Mouse (Mus musculus) liver, embryonic 13.5 days (tissue): ENCODE results near the gene Arntl. TPM values are rescaled to one million over a fixed set of nuclear protein-coding genes. Genes with fewer than 3 reads are reported as not detected.
A peak's percentile ranks its signal among the peaks of the same experiment; 100 is the strongest.

Source experiments
- ATAC-seq: fragments of 200-750 bp; cut with Nextera tagmentation; 2 replicates; pipeline ENCODE4 v1.8.0; 2017; ENCODE audit warnings: low read depth, mild to moderate bottlenecking, moderate number of reproducible peaks, moderate library complexity
- DNase-seq: peaks from one replicate; pipeline ENCODE4 v3.0.0; 2022
- H3K27ac ChIP-seq: fragments of 300-500 bp; sonication (generic); 2 replicates; pipeline ENCODE4 v1.5.1; 2015; ENCODE audit warnings: moderate library complexity, mild to moderate bottlenecking, inconsistent platforms
- H3K27me3 ChIP-seq: fragments of 300-500 bp; sonication (generic); 2 replicates; pipeline ENCODE4 v1.6.1; 2015; ENCODE audit warnings: mild to moderate bottlenecking, inconsistent platforms
- H3K36me3 ChIP-seq: fragments of 300-500 bp; sonication (generic); 2 replicates; pipeline ENCODE4 v1.6.1; 2015; ENCODE audit warnings: mild to moderate bottlenecking, inconsistent platforms
- H3K4me1 ChIP-seq: fragments of 300-500 bp; sonication (generic); replicated peaks from 2 replicates; pipeline ENCODE4 v1.6.1; 2015; ENCODE audit warnings: inconsistent platforms
- H3K4me2 ChIP-seq: fragments of 300-500 bp; sonication (generic); 2 replicates; pipeline ENCODE4 v1.6.1; 2015; ENCODE audit warnings: inconsistent platforms, mild to moderate bottlenecking, moderate library complexity
- H3K4me3 ChIP-seq: fragments of 300-500 bp; sonication (generic); replicated peaks from 2 replicates; pipeline ENCODE4 v1.5.1; 2015; ENCODE audit warnings: mild to moderate bottlenecking, inconsistent platforms
- H3K9ac ChIP-seq: fragments of 300-500 bp; sonication (generic); 2 replicates; pipeline ENCODE4 v1.6.1; 2015; ENCODE audit warnings: mild to moderate bottlenecking, inconsistent platforms
- H3K9me3 ChIP-seq: fragments of 300-500 bp; sonication (generic); replicated peaks from 2 replicates; pipeline ENCODE4 v1.6.1; 2016; ENCODE audit warnings: inconsistent platforms
- WGBS: fragments of 180-500 bp; shearing (Covaris S2); methylation state at CpG from one replicate; pipeline ENCODE4 v1.1.7; 2015; ENCODE audit not compliant: insufficient replicate concordance; 5-methylcytosine and 5-hydroxymethylcytosine counted together
- polyA plus RNA-seq: library from polyadenylated mRNA; unstranded; fragments of >200 nt; fragmentation: Nextera tagmentation; extraction: Ambion mirVana; gene quantifications from 2 replicates; pipeline ENCODE4 v1.2.1, GENCODE M21; 2015

The Arntl gene
- polyA plus RNA-seq, 1 experiment from 2014 or later: 4.6 TPM

DNA sequence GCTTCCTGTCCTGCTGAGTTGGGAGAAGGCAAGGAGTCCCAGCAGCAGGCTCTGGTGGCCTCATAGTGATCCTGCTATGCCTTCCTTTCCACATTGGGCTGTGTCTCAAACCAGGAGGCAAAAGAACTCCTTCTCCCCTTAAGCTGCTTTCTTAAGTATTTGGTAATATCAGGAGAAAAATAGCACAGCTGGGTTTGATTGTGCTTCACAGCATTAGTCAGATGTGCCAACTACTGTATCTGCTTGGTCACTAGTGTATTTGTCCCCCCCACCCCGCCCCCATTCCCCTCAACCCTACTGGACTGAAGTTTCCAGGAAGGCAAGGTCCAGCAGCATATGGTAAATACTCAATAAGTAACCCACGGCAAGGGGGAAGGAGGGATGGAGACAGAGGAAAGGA, 19.2 kb upstream of the Arntl start:
- Histone ChIP-seq H3K4me2 (no peak overlapping the region), H3K27ac (no peak overlapping the region), H3K9me3 (no peaks in the 10 kb centered on the region), H3K36me3 (no peaks in the 10 kb centered on the region), H3K4me3 (no peak overlapping the region), H3K27me3 (no peaks in the 10 kb centered on the region), H3K4me1 (no peaks in the 10 kb centered on the region), H3K9ac (no peak overlapping the region)
- DNase-seq (no peak), ATAC-seq (no peak)
- 28% methylated on average over 2 of the region's 2 CpGs for WGBS

DNA sequence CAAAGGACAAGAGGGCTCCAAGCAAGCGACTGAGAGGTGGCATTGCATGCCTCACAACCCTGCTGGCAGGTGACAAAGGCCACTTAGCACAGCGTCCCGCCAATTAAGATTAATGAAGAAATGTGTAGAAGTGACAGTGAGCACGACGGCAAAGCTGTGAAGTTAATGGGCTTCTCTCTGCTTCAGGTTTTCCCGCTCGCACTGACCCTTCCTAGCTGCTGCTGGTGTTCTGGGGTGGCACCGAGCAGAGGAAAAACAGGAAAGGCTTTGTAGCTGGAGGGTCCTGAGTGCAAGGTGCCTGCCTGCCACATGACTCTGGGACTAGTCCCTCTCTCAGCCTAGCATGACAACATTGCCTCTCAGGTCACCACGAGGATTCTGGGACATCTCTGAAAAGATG, 18.7 kb upstream of the Arntl start:
- DNase-seq (no peak), ATAC-seq (no peak)
- Histone ChIP-seq H3K27me3 (no peaks in the 10 kb centered on the region), H3K4me2 (no peak overlapping the region), H3K4me1 (no peaks in the 10 kb centered on the region), H3K9me3 (no peaks in the 10 kb centered on the region), H3K27ac (no peak overlapping the region), H3K36me3 (no peaks in the 10 kb centered on the region), H3K4me3 (no peak overlapping the region), H3K9ac (no peak overlapping the region)
- WGBS: 50% methylated on average over 9 of the region's 9 CpGs

DNA sequence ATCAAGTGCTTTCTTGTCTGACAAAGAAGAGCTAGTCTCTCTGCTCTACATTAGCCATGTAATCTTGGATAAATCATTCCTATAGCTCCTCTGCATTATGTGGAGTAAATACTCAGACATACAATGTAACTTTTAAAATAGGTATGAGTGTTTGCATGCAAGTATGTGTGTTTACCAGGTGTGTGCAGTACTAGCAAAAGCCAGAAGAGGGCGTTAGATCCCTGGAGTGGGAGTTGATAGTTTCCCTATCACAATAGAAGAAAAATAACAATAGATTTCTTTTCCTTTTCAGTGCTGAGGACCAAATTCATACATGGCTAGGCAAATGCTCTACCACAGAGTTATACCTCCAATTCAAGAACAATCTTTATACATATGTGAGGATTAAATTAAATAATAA, 15.5 kb upstream of the Arntl start:
- H3K4me3 ChIP-seq: no peak overlapping the region
- H3K4me1 ChIP-seq: no peaks in the 10 kb centered on the region
- H3K9ac ChIP-seq: no peak overlapping the region
- WGBS: 28% methylated on average over 1 of the region's 1 CpGs
- H3K27me3 ChIP-seq: 0 out of 2 replicates have a peak, but pooled peaks cover 2% of the 10 kb centered on the region
- H3K4me2 ChIP-seq: no peak overlapping the region
- H3K27ac ChIP-seq: no peak overlapping the region
- no peaks in the 10 kb centered on the region for H3K36me3 ChIP-seq
- H3K9me3 ChIP-seq: no peaks in the 10 kb centered on the region
- no peak for DNase-seq
- ATAC-seq: no peak

GRCm38 (mm10) chr7:113192714-113193365, 14.4 kb upstream of the Arntl start:
- no peak overlapping the region for H3K27ac ChIP-seq
- no peak overlapping the region for H3K4me2 ChIP-seq
- no peaks in the 10 kb centered on the region for H3K36me3 ChIP-seq
- no peaks in the 10 kb centered on the region for H3K9me3 ChIP-seq
- ATAC-seq: no peak
- no peaks in the 10 kb centered on the region; the same call in 1 of the 2 replicates for H3K4me1 ChIP-seq
- 34% methylated on average over 8 of the region's 8 CpGs for WGBS
- DNase-seq: no peak
- H3K9ac ChIP-seq: no peak overlapping the region
- H3K4me3 ChIP-seq: no peak overlapping the region
- 0 out of 2 replicates have a peak, but pooled peaks cover 2% of the 10 kb centered on the region for H3K27me3 ChIP-seq

GRCm38 (mm10) chr7:113193872-113194271, 13.4 kb upstream of the Arntl start:
- H3K4me2 ChIP-seq: no peak overlapping the region
- no peak overlapping the region for H3K9ac ChIP-seq
- ATAC-seq (no peak), DNase-seq (no peak)
- no peak overlapping the region for H3K4me3 ChIP-seq
- H3K27me3 ChIP-seq: 0 out of 2 replicates have a peak, but pooled peaks cover 2% of the 10 kb centered on the region
- no peaks in the 10 kb centered on the region; the same call in 1 of the 2 replicates for H3K4me1 ChIP-seq
- no peaks in the 10 kb centered on the region for H3K36me3 ChIP-seq
- H3K27ac ChIP-seq: no peak overlapping the region
- no peaks in the 10 kb centered on the region for H3K9me3 ChIP-seq

DNA sequence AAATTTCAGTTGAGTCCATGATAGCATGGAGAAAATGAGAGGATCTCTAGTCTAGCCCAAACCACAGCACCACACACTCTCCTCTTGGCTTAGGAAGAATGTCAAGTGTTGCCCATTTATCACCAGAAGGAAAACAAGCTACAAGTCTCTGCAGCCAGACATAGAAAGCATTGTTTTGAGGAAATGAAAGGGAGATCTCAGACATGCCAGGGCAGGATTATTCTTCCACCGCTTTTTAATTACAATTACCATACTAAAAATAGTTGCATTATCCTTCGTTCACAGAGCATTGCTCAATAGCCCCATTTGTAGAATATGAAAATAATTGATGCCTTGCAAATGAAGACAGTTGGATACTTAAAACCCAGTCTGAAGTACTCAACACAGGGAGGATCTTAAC, 12.0 kb upstream of the Arntl start:
- Histone ChIP-seq H3K4me2 (no peak overlapping the region), H3K9ac (no peak overlapping the region), H3K9me3 (no peaks in the 10 kb centered on the region), H3K4me1 (no peaks in the 10 kb centered on the region; the same call in 1 of the 2 replicates), H3K4me3 (no peak overlapping the region), H3K27me3 (0 out of 2 replicates have a peak, but pooled peaks cover 2% of the 10 kb centered on the region), H3K36me3 (no peaks in the 10 kb centered on the region), H3K27ac (no peak overlapping the region)
- DNase-seq: no peak
- 55% methylated on average over 2 of the region's 2 CpGs for WGBS
- ATAC-seq: no peak

GRCm38 (mm10) chr7:113196171-113196570, 11.1 kb upstream of the Arntl start:
- 59% methylated on average over 3 of the region's 3 CpGs for WGBS
- DNase-seq: no peak

DNA sequence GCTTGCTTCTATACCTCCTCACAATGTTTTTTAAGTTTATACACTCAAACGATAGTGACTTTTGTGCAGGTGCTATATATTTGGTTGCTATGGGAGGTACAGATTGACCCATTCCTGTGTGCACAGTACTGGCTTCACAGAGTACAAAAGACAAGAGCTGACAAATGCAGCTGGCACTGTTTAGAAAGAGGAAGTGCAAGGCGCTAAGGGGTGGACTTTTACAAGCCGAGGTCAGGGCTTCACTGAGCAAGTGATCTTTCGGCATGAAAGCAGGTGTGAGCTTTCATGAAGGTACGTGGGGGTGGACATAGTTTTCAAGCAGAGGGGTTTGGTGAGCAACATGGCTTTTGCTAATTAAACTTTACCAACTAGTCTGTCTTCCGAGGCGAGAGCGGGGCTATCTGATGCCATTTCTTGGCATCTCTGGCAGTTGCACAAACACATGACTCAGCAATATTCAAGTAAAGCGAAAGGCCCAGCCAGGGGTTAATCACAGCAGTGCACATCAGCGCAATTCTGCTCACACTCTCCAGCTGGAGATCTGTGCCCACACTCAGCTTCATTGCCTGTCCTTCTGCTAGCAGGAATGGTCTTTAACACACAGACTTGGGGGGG, 10.0 kb upstream of the Arntl start:
- H3K4me2 ChIP-seq: 0 out of 2 replicates have a peak overlapping the region, but pooled peaks have one; percentile 3
- no peaks in the 10 kb centered on the region; the same call in 1 of the 2 replicates for H3K4me1 ChIP-seq
- no peak overlapping the region for H3K9ac ChIP-seq
- H3K36me3 ChIP-seq: no peaks in the 10 kb centered on the region
- H3K27me3 ChIP-seq: peaks cover 7% of the 10 kb centered on the region
- H3K27ac ChIP-seq: no peak overlapping the region
- H3K4me3 ChIP-seq: no peak overlapping the region
- DNase-seq (no peak), ATAC-seq (no peak; the same call in 1 of the 2 replicates)
- 16% methylated on average over 10 of the region's 10 CpGs for WGBS
- H3K9me3 ChIP-seq: no peaks in the 10 kb centered on the region

More at GRCm38 (mm10) chr7:113196171-113196570, 11.1 kb upstream of the Arntl start:
- no peak for ATAC-seq
- Histone ChIP-seq H3K4me1 (no peaks in the 10 kb centered on the region; the same call in 1 of the 2 replicates), H3K9ac (no peak overlapping the region), H3K36me3 (no peaks in the 10 kb centered on the region), H3K4me2 (no peak overlapping the region), H3K4me3 (no peak overlapping the region), H3K27ac (no peak overlapping the region), H3K27me3 (0 out of 2 replicates have a peak, but pooled peaks cover 2% of the 10 kb centered on the region), H3K9me3 (no peaks in the 10 kb centered on the region)

- Histone ChIP-seq H3K4me1 (no peaks in the 10 kb centered on the region; the same call in 1 of the 2 replicates), H3K4me2 (no peak overlapping the region), H3K27ac (no peak overlapping the region), H3K4me3 (no peak overlapping the region), H3K27me3 (peaks cover 30% of the 10 kb centered on the region), H3K36me3 (no peaks in the 10 kb centered on the region), H3K9me3 (no peaks in the 10 kb centered on the region), H3K9ac (no peak overlapping the region)
- WGBS: 40% methylated on average over 3 of the region's 3 CpGs
- ATAC-seq (no peak), DNase-seq (no peak)
These were observed 5.7 kb upstream of the Arntl start for GRCm38 (mm10) chr7:113201584-113201983.

GRCm38 (mm10) chr7:113207471-113208387, 464 bp downstream of the Arntl start:
- ATAC-seq (peak; percentile 32; the same call in 1 of the 2 replicates), DNase-seq (peak; percentile 6)
- WGBS: under 1% methylated on average over 89 of the region's 98 CpGs

DNA sequence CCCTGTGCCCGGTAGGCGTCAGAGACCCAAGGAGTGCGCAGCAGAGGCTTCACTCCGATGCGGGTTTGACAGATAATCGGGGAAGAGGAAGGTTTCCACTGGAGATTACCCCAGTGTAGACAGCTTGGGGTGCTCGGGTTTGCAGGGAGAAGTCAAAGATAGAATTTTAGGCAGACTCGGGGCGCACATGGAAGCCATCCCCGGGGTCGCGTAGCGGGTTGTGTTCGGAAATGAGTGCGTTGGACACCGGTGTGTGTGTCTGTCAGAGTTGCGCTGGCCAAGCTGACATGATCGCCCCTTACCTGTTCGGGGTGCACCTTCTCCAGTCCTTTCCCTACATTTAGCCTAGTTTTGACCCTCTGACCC, 1.1 kb downstream of the Arntl start:
- no peak for DNase-seq
- Histone ChIP-seq H3K4me3 (peak overlapping the region; percentile 69), H3K27ac (no peak overlapping the region), H3K4me1 (peaks cover 8% of the 10 kb centered on the region; the same call in 1 of the 2 replicates), H3K9ac (peak overlapping the region; percentile 56; the same call in 1 of the 2 replicates), H3K4me2 (peak overlapping the region; percentile 80), H3K27me3 (peaks cover 76% of the 10 kb centered on the region), H3K36me3 (no peaks in the 10 kb centered on the region), H3K9me3 (no peaks in the 10 kb centered on the region)
- no peak for ATAC-seq
- 5% methylated on average over 19 of the region's 19 CpGs for WGBS

More at GRCm38 (mm10) chr7:113207471-113208387, 464 bp downstream of the Arntl start:
- H3K4me1 ChIP-seq: peaks cover 8% of the 10 kb centered on the region; the same call in 1 of the 2 replicates
- peak overlapping the region; percentile 56 for H3K9ac ChIP-seq
- peaks cover 76% of the 10 kb centered on the region for H3K27me3 ChIP-seq
- H3K4me3 ChIP-seq: peak overlapping the region; percentile 69
- peak overlapping the region; percentile 64 for H3K27ac ChIP-seq
- no peaks in the 10 kb centered on the region for H3K9me3 ChIP-seq
- H3K36me3 ChIP-seq: no peaks in the 10 kb centered on the region
- H3K4me2 ChIP-seq: peak overlapping the region; percentile 80
